Comparison of ENCODE assay signal across 13 mouse cellular contexts in the genomic region with DNA sequence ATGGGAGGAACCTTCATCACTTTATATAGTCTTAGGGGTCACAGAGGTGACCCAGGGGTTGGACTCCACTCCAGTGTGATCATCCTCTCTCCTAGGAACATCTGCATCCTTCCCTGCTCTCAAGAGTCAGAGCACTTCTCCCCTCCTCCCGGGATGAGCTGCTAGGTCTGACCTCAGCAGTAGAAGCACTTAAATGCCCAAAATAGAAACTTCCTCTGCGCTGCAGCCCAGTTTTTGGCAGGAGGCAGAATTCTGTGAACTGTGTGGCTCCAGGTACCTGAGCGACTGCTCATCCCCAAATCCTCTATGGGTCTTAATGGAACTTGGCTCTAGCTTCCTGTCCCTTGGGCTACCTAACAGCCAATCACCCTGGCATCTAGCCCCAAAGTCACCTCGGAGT.
DNase-seq lines count a peak whose midpoint lies in the region; ATAC-seq lines count a peak whose summit lies in the region.
"Had no signal": no experiment of that assay in that cellular context is flagged by ENCODE, and none has a peak within 500 bp of the region (broad histone marks: within the 10 kb centered on the region; RNA-seq: fewer than 3 reads in every experiment).

No protein-coding gene starts in this region.

- 0 out of 2 replicates have a peak, but pooled peaks have one; percentile 26 for ATAC-seq in cerebellum, adult (ENCODE audit: insufficient number of reproducible peaks, low FRiP score, low TSS enrichment)
- ATAC-seq in midbrain, embryonic 14.5 days (ENCODE audit: low FRiP score, low TSS enrichment): no peak

- H3K27ac ChIP-seq in midbrain, embryonic 14.5 days (replicated peaks; ENCODE audit: low read depth, low read length): peak overlapping the region; percentile 70
- H3K27ac ChIP-seq: liver, embryonic 13.5 days; macrophage; stomach, embryonic 15.5 days had no signal

- H3K4me3 ChIP-seq in midbrain, embryonic 14.5 days (replicated peaks; ENCODE audit: low read depth, low read length): no peak overlapping the region
- H3K4me3 ChIP-seq: liver, embryonic 13.5 days; neural tube, embryonic 12.5 days; stomach, embryonic 15.5 days had no signal

- H3K36me3 ChIP-seq in midbrain, embryonic 14.5 days (ENCODE audit: control insufficient read depth, insufficient read depth, low read length): no peaks in the 10 kb centered on the region
- H3K36me3 ChIP-seq: liver, embryonic 13.5 days; neural tube, embryonic 12.5 days; stomach, embryonic 15.5 days had no signal

- H3K27me3 ChIP-seq in midbrain, embryonic 14.5 days (ENCODE audit: control insufficient read depth, insufficient read depth, low read length): no peaks in the 10 kb centered on the region
- H3K27me3 ChIP-seq: liver, embryonic 13.5 days; neural tube, embryonic 12.5 days; stomach, embryonic 15.5 days had no signal

- H3K4me1 ChIP-seq in midbrain, embryonic 14.5 days (ENCODE audit: control insufficient read depth, insufficient read depth, low read length): peaks cover 48% of the 10 kb centered on the region

- 85% methylated on average over 4 of the region's 4 CpGs for WGBS in midbrain, embryonic 14.5 days

- H3K9ac ChIP-seq in midbrain, embryonic 14.5 days (replicated peaks; ENCODE audit: low read length): no peak overlapping the region
- H3K9ac ChIP-seq: liver, embryonic 13.5 days; stomach, embryonic 15.5 days had no signal

- no peak for DNase-seq in cerebellum, adult 11-12 months
- DNase-seq in heart, adult 9 months (ENCODE audit: low spot score in 2 of 2): peak; percentile 42 to 51
- no peak for DNase-seq in heart, adult 8-10 months (ENCODE audit: low spot score)
- DNase-seq in heart, postnatal 4 days: peak; percentile 41
- no peak for DNase-seq in midbrain, embryonic 14.5 days
- no peak for DNase-seq in thymus, postnatal 10 days (ENCODE audit: low spot score in 2 of 2)
- no peak for DNase-seq in natural killer cell, adult 2 months (ENCODE audit: low spot score in 2 of 2)
- DNase-seq: liver, embryonic 13.5 days; right cerebral cortex, adult 18-20 months had no signal

- no peaks in the 10 kb centered on the region for H3K9me3 ChIP-seq in midbrain, embryonic 14.5 days (ENCODE audit: control insufficient read depth, low read length)
- H3K9me3 ChIP-seq: liver, embryonic 13.5 days; neural tube, embryonic 12.5 days; stomach, embryonic 15.5 days had no signal

- no peak overlapping the region for H3K4me2 ChIP-seq in midbrain, embryonic 14.5 days (ENCODE audit: low read length)
- H3K4me2 ChIP-seq: liver, embryonic 13.5 days; neural tube, embryonic 12.5 days; stomach, embryonic 15.5 days had no signal

Comparison
In these comparisons a context has a peak if more than half of its experiments do, and no peak if none do; other contexts are left out.
1. DNase-seq: peak in heart, adult 9 months (2 of 2) and heart, postnatal 4 days (single experiment); none in cerebellum, adult 11-12 months (single experiment), heart, adult 8-10 months (single experiment), midbrain, embryonic 14.5 days (single experiment), thymus, postnatal 10 days (0 of 2) and natural killer cell, adult 2 months (0 of 2).